Mouse (Mus musculus): Measurements from ENCODE around the gene Rdh5. TPM values are rescaled to one million over a fixed set of nuclear protein-coding genes. Genes with fewer than 3 reads are reported as not detected.

The Rdh5 gene
- polyA plus RNA-seq, 1 experiment: 7.5 TPM

- H3K4me1 ChIP-seq (ENCODE audit: control insufficient read depth, insufficient read depth, low read length): peaks cover 12% of the 10 kb centered on the region
- H3K27ac ChIP-seq (ENCODE audit: insufficient read depth, low read depth, low read length): no peak overlapping the region
- TF ChIP-seq POLR2A (IDR thresholded peaks at IDR 0.05; ENCODE audit: borderline replicate concordance, low read depth, low read length): no peak
- no peak for TF ChIP-seq CTCF (IDR thresholded peaks at IDR 0.05; ENCODE audit: low read depth, low read length)
- no peak overlapping the region for H3K4me3 ChIP-seq (ENCODE audit: insufficient read depth, low read length)
Measured at GRCm38 (mm10) chr10:128931441-128931840, 8.8 kb upstream of the Rdh5 start.

GRCm38 (mm10) chr10:128929638-128930378 is 7.1 kb upstream of the Rdh5 start:
- H3K4me3 ChIP-seq (ENCODE audit: insufficient read depth, low read length): no peak overlapping the region
- TF ChIP-seq POLR2A (IDR thresholded peaks at IDR 0.05; ENCODE audit: borderline replicate concordance, low read depth, low read length): no peak
- no peak for TF ChIP-seq CTCF (IDR thresholded peaks at IDR 0.05; ENCODE audit: low read depth, low read length)
- H3K4me1 ChIP-seq (ENCODE audit: control insufficient read depth, insufficient read depth, low read length): peaks cover 12% of the 10 kb centered on the region
- no peak overlapping the region for H3K27ac ChIP-seq (ENCODE audit: insufficient read depth, low read depth, low read length)

- Histone ChIP-seq H3K4me3 (ENCODE audit: insufficient read depth, low read length) (no peak overlapping the region), H3K4me1 (ENCODE audit: control insufficient read depth, insufficient read depth, low read length) (peaks cover 13% of the 10 kb centered on the region), H3K27ac (ENCODE audit: insufficient read depth, low read depth, low read length) (no peak overlapping the region)
- TF ChIP-seq POLR2A (IDR thresholded peaks at IDR 0.05; ENCODE audit: borderline replicate concordance, low read depth, low read length): no peak
- TF ChIP-seq CTCF (IDR thresholded peaks at IDR 0.05; ENCODE audit: low read depth, low read length): no peak
Measured at GRCm38 (mm10) chr10:128928356-128928755, 5.7 kb upstream of the Rdh5 start.

- no peak for TF ChIP-seq CTCF (IDR thresholded peaks at IDR 0.05; ENCODE audit: low read depth, low read length)
- TF ChIP-seq POLR2A (IDR thresholded peaks at IDR 0.05; ENCODE audit: borderline replicate concordance, low read depth, low read length): no peak
Measured at GRCm38 (mm10) chr10:128923935-128924334, 1.2 kb upstream of the Rdh5 start, which contains the start of gene Bloc1s1. Gene Bloc1s1 (minus strand): TSS chr10:128924035.

GRCm38 (mm10) chr10:128923013-128923691 is 464 bp upstream of the Rdh5 start:
- TF ChIP-seq CTCF (IDR thresholded peaks at IDR 0.05; ENCODE audit: low read depth, low read length) (peak; percentile 22; the same call in 1 of the 2 replicates), POLR2A (IDR thresholded peaks at IDR 0.05; ENCODE audit: borderline replicate concordance, low read depth, low read length) (peak; percentile 3; the same call in 1 of the 2 replicates)
- Histone ChIP-seq H3K27ac (ENCODE audit: insufficient read depth, low read depth, low read length) (peak overlapping the region; percentile 96), H3K4me1 (ENCODE audit: control insufficient read depth, insufficient read depth, low read length) (peaks cover 17% of the 10 kb centered on the region), H3K4me3 (ENCODE audit: insufficient read depth, low read length) (peak overlapping the region; percentile 88)

More at GRCm38 (mm10) chr10:128923935-128924334, 1.2 kb upstream of the Rdh5 start, which contains the start of gene Bloc1s1:
- peak within 1 kb of the TSS; percentile 96 for H3K27ac ChIP-seq (ENCODE audit: insufficient read depth, low read depth, low read length)
- H3K4me1 ChIP-seq (ENCODE audit: control insufficient read depth, insufficient read depth, low read length): peaks cover 16% of the 10 kb centered on the region
- peak within 1 kb of the TSS; percentile 88 for H3K4me3 ChIP-seq (ENCODE audit: insufficient read depth, low read length)

- H3K27ac ChIP-seq (ENCODE audit: insufficient read depth, low read depth, low read length): peak overlapping the region; percentile 8; the same call in 1 of the 2 replicates
- H3K4me1 ChIP-seq (ENCODE audit: control insufficient read depth, insufficient read depth, low read length): peaks cover 17% of the 10 kb centered on the region
- no peak for TF ChIP-seq POLR2A (IDR thresholded peaks at IDR 0.05; ENCODE audit: borderline replicate concordance, low read depth, low read length)
- TF ChIP-seq CTCF (IDR thresholded peaks at IDR 0.05; ENCODE audit: low read depth, low read length): no peak
- H3K4me3 ChIP-seq (ENCODE audit: insufficient read depth, low read length): peak overlapping the region; percentile 51
Measured at GRCm38 (mm10) chr10:128921883-128922821, 536 bp downstream of the Rdh5 start.

- Histone ChIP-seq H3K27ac (ENCODE audit: insufficient read depth, low read depth, low read length) (no peak overlapping the region), H3K4me1 (ENCODE audit: control insufficient read depth, insufficient read depth, low read length) (peaks cover 17% of the 10 kb centered on the region), H3K4me3 (ENCODE audit: insufficient read depth, low read length) (no peak overlapping the region)
Measured at GRCm38 (mm10) chr10:128921251-128921650, 1.4 kb downstream of the Rdh5 start.

GRCm38 (mm10) chr10:128920736-128921161 is 1.9 kb downstream of the Rdh5 start:
- no peak overlapping the region for H3K27ac ChIP-seq (ENCODE audit: insufficient read depth, low read depth, low read length)
- peaks cover 17% of the 10 kb centered on the region for H3K4me1 ChIP-seq (ENCODE audit: control insufficient read depth, insufficient read depth, low read length)
- TF ChIP-seq POLR2A (IDR thresholded peaks at IDR 0.05; ENCODE audit: borderline replicate concordance, low read depth, low read length) (no peak), CTCF (IDR thresholded peaks at IDR 0.05; ENCODE audit: low read depth, low read length) (no peak)
- H3K4me3 ChIP-seq (ENCODE audit: insufficient read depth, low read length): no peak overlapping the region

More at GRCm38 (mm10) chr10:128921251-128921650, 1.4 kb downstream of the Rdh5 start:
- TF ChIP-seq POLR2A (IDR thresholded peaks at IDR 0.05; ENCODE audit: borderline replicate concordance, low read depth, low read length): no peak
- no peak for TF ChIP-seq CTCF (IDR thresholded peaks at IDR 0.05; ENCODE audit: low read depth, low read length)

GRCm38 (mm10) chr10:128919966-128920365 is 2.7 kb downstream of the Rdh5 start:
- H3K4me1 ChIP-seq (ENCODE audit: control insufficient read depth, insufficient read depth, low read length): peaks cover 17% of the 10 kb centered on the region
- no peak for TF ChIP-seq POLR2A (IDR thresholded peaks at IDR 0.05; ENCODE audit: borderline replicate concordance, low read depth, low read length)
- no peak for TF ChIP-seq CTCF (IDR thresholded peaks at IDR 0.05; ENCODE audit: low read depth, low read length)
- no peak overlapping the region for H3K4me3 ChIP-seq (ENCODE audit: insufficient read depth, low read length)
- no peak overlapping the region for H3K27ac ChIP-seq (ENCODE audit: insufficient read depth, low read depth, low read length)
